Mouse (Mus musculus): ENCODE results near the gene Fntb.

The Fntb gene

DNA sequence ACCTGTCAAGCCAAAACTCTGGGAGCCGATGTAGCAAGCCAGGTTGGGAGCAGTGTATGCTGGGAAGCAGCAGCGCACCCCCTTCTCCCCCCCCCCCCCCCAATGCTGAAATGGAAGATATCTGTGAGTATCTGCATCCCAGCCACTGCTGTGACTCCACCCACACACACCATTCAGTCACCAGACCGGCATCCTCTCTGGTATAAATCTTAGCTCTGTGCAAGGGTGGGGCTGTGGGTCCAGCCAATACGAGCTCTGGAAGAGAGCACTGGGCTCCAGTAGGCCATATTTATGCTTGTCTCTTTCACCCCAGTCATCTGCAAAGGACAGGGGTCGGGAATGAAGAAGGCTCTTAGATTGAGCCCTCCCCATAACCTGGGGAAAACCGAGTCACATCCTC, 155.0 kb downstream of the Fntb start:
- DNase-seq (ENCODE audit: low read depth, low spot score) = no peak

DNA sequence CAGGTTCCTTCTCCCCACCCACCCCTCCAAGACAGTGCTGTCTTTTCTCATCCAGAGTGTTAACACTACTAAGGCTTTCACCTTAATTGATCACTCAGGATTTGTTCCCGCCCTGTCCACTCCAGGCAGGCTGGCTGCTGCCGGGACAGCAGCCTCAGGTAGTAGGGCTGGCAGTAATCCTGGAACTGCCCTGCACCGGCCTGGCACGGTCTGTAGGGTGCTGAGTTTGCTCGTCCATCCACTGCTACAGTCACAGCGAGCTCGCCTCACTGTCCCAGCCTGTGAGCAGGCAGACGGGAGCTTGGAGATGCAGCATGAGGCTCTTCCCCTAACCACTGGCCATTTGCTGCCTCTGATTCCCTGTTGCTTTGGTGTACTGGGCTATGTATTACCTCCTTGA, 155.6 kb downstream of the Fntb start:
- DNase-seq (ENCODE audit: low read depth, low spot score) = no peak

DNA sequence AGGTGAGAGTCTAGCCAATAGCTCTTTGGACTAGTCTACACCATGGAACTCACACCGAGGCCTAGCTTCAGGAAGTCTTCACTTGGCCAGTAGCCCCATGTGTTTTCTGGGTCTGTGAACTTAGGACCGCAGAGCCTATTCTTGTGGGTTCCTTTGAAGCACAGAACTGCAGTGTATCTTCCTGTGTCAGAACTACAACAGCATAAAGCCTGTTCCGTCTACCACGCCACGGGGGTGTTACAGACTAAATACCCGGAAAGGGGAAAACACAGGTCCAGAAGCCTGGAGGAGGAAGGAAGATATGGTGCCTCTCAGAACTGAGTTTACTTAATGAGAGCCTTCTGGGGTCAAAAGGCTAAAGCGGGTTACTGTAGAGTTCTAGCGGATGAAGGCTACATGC, 157.7 kb downstream of the Fntb start:
- DNase-seq (ENCODE audit: low read depth, low spot score) = no peak

DNA sequence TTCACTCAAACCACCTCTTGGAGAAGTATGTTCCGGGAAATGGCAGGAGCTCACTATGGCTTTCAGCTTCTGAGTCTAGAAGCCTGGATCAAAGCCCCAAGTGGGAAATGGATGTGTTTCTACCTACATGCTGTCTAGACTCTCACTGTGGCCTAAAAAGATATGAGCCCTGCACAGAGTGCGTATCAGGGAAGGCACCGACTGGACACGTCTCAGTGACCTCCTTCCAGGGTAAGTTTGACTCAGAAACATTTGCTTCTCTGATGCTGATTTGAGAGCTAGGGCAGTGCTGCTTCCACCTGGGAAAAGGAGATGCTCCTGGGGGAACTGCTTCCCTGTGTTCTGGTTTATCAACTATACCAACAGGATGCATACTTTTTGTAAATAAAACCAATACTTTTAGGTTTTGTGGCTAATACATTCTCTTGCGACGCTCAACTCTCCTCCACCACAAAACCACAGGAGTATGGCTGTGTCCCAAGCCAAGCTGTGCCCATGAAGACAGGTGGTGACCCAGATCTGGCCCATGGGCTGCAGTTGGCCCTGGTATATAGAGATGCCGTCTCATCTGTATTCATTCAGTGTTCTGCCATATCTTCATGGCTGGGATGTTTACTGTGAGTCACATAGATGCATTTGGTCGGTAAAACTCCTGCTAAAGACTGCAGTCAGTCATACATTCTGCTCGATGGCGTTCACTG, 159.7 kb downstream of the Fntb start:
- DNase-seq (ENCODE audit: low read depth, low spot score) = no peak

DNA sequence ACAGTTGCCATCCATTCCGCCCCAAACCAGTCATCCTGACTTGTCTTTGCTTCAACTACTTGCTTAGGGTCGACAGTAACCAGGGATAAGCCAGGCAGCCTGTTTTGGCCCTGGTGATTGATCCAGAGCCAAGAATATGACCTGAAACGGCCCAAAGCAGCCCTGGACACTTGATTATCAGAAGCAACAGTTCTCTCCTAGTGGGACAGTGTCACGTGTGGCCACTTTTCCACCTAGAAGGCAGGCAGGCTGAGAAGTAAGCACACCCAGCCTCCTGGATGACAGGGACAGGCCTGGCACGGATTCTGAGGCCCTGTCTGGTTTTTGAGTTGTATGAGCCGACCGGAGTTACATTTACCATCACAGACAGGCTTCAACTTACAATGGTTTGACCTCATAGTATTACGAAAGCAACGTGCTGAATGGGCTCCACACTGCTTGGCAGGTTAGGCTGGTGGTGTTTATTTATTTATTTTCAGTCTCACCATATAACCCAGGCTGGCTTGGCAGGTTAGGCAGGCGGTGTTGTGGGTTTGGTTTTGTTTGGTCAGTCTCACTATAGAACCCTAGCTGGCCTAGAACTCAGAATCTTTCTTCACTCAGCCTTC, 161.1 kb downstream of the Fntb start:
- no peak for DNase-seq (ENCODE audit: low read depth, low spot score)

DNA sequence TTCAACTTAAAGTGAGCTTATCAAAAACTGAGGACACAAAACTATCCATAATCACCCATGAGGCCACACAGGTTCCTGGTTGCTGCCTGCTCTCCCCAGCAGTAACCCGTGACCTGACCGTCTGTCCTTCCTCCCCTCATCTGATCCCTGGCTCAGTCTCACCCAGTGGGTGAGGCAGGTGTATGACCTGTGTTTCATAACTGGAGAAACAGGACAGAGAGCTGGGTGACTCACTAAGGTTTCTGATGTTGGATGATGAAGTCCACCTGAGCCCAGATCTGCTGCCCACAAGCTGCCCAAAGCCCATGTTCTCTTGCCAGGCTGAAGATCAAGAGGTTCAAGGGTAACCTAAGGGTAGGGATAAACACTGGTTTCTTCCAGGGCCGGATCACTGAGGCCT, 161.6 kb downstream of the Fntb start:
- no peak for DNase-seq (ENCODE audit: low read depth, low spot score)

DNA sequence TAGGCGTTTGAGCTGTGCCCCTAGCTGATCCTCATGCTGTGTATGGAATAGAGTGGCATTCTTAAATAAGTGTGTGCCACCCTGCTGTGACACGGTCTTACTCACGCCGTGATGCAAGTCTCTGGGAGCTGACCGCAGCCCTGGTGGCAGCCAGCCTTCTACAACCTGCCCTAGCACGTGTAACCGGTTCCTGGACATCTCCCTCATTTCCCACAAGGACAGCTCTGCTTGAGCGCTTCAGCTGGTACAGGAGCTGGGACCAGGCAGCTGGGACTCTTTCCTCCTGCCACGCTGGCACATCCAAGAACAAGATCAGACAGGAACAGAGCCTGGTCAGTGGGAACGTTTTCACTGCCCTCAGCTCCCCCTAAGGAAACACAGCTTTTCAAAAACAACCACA, 162.2 kb downstream of the Fntb start:
- DNase-seq (ENCODE audit: low read depth, low spot score) = no peak

DNA sequence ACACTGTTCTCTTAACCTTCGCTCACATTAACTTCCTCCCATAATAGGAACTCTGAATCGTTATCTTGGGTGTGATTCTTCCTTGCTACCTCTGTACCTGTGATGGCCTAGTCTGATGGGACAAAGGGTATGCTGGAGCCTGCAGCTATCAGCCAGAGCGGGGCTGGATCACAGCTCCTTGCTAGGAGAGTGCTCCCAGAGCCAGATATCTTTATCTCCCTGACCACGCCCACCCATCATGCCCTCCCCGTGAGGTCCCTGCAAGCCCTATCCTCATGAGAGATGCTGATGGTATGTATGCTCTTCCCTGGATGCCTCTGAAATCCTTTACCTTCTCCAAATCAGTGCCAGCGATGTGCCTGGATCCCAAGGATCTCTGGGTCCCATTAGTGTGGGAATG, 164.8 kb downstream of the Fntb start:
- DNase-seq (ENCODE audit: low read depth, low spot score) = no peak

DNA sequence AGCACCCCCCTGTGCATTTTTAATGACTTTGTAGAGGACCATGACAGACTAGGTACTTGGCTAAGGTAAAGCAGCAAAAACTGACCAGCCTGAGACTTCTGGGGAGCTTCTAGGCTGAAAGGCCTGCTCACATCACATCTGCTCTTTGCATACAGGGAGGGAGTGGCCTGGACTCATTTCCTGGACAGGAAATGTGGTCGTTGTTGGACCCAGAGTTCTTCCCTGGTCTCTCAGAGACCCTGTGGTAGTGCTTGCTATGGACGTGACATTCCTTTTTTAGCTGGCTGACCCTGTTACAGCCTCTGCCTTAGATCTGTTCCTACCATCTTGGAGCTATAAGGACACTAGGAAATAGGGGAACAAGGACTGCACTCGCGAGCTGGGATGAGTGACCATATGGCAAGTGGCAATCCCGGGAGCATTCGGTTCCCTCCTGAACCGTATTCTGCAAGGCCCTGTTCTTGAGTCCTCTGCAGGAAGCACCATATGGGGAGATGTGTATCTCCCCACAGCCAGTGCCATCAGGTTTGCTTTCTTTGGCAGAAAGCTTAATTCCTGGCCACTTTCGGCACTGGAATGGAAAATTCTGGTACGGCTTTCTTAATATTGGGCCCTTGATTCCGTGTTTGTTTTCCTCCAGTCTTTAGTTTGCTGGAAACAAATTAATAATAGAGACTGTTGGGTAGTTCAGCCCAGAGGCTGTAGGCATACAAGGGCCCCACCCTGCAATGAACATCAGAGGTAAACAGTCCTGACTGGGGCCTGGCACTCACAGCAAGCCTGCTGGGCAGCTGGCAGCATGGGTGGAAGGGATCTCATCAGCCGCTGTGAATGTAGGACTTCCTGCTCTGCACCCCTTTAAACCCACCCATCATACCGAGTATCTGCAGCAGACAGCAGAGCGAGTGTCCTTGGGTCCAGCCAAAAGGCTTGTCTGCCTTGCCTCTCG, 166.6 kb downstream of the Fntb start:
- no peak for DNase-seq (ENCODE audit: low read depth, low spot score)

DNA sequence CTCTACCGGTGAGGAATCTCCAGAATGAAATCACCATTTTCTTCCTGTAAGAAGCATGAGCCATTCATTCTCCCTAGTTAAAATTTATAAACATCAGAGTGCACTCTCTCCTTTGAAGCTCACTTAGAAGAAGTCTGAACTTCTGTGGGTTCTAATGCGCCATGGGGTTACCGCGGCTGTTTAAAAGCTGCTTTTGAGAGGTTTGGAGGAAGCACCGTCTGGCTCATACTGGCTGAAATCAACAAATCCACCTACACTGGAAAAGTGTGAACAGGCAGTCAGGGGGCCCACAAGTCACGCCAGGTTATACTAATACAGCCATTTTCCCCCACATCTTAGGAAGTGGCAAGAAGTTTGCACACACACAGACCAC, 167.3 kb downstream of the Fntb start:
- DNase-seq (ENCODE audit: low read depth, low spot score) = no peak

DNA sequence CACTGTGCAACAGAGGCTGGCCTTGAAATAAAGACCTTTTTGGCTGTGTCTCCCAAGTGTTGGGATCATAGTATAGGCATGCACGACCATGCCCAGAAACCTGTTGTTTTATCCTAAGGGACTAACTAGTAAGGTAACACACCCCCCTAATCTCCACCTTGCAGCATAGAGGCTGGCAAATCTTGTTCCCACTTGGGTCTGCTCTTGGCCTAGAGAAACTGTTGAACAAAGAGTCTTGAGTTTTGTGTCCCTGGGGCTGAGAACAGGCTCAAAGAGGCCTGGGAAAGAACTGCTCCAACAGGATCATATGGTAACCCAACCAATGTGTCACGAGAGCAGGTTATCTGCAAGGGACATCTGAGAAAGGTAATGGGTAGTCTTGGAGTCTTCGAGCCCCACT, 169.0 kb downstream of the Fntb start:
- DNase-seq (ENCODE audit: low read depth, low spot score) = no peak

DNA sequence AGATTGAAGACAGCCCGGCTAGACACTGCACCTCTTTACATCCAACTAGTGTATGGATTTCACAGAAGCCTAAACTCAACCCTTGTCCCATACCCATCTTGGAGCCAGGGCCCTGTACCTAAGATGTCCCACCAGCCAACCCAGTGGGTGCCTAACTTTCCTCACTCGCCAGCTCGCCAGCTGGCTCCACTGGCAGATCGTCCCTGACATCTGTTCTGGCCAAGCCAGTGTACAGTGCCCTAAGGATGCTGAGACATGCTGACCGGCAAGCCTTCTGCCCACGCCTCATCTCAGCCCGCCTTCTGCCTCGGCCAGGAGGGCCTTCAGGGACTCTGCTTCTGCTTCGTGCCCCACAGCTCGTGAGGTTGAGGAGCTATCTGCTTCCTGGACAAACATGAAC, 170.8 kb downstream of the Fntb start:
- no peak for DNase-seq (ENCODE audit: low read depth, low spot score)

DNA sequence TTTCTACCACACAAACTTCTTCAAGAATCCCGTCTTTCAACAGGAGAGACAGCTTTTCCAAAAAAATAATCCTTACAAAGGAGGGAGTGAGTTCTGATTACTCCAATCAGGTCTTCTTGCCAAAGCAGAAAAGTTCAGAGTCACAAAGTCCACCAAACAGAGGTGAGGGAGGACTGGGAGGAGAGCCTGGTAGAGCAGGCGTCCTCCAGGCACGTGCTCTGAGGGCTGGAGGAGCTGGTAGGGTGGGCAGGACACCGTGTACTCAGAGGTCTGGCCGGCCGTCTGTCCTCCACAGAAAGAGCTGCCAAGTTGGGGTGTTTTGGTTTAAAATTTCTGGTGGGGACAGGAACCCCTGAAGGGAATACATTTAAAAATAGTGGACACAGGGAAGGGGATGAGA, 172.6 kb downstream of the Fntb start:
- no peak for DNase-seq (ENCODE audit: low read depth, low spot score)

DNA sequence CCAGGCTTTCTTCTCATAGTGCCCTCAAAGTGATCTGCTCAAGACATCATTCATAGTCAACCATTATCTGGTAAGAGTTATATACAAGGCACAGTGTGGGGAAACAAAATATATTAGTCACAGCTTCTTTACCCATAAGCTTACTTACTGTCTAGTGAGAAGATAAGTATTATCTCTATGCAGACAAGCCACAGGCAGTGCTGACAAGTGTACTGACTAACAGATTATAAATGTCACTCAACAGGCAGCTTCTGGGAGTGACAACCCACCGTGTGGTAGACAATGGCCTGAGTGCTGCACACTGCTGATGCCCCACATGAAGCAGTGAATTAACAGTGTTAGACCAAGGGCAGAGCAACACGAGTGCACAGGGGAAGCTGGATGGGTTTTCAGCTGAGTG, 176.1 kb downstream of the Fntb start:
- DNase-seq (ENCODE audit: low read depth, low spot score) = no peak

DNA sequence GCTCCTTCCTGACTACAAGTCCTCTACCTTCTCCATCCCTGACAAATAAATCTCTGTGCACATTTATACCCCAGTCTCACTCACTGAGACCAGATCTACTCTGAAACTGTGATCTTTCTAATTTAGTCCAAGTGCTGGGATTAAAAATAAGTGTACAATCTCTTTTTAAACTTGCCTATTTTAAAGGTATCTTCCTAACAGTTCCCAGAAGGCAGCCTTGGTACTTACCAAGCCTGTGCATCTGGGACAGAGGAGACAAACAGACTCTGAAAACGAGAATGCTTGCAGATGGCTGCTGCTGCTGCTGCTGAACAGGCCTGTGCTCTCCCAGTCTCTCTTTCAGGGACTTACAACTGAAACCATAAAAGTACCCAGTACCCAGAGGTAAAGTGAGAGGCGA, 177.1 kb downstream of the Fntb start:
- DNase-seq (ENCODE audit: low read depth, low spot score) = peak; percentile 39

DNA sequence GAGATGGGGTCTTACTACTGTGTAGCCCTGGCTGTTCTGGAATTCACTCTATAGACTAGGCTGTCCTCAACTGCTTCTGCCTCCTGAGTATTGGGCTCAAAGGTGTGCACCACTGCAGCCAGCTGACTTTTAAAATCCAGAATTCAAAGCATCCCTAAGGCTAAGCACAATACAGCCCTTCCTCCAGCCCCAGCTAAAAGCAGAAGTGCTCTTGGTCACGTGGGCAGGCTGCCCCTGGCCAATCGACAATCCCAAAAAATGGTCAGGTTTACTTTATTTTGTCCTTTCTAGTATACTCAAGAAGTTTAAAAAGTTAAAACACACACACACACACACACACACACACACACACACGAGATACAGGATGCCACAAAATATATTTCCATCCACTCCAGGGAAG, 177.7 kb downstream of the Fntb start:
- no peak for DNase-seq (ENCODE audit: low read depth, low spot score)

DNA sequence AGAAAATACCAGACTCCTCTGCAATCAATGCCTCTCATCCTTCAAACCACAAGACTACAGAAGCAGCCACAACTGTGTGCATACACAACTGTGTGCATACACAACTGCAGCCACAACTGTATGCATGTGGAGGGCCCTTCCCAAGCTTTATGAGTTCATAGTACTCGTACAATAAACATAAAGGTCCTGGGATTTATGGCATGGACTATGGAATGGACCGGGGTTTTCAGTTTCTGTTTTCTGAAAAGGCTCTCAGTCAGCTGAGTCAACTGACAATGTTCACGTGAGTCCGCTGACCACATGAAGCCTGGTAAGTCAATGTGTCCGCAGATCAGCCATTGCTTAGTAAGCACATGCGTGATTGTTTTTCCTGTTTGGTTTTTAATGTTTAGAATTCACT, 178.1 kb downstream of the Fntb start:
- DNase-seq (ENCODE audit: low read depth, low spot score) = no peak

DNA sequence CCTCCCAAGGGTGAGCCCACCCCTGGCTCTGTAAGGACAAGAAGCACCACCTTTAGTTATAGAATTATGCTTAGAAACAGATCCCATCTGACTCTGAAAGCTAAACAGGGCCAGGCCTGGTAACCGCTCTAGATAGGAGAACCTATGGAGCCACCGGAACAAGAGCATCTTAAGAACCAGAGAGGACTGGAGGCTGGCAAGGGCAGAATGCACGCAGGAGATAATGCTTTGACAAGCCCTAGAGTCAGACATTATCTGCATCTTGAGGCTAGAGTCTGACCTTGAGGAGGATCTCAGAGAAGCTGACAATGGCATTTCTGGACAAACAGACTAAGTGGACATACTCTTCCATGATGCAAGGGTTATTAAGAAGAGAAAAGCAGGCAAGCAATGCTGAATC, 182.1 kb downstream of the Fntb start:
- no peak for DNase-seq (ENCODE audit: low read depth, low spot score)

DNA sequence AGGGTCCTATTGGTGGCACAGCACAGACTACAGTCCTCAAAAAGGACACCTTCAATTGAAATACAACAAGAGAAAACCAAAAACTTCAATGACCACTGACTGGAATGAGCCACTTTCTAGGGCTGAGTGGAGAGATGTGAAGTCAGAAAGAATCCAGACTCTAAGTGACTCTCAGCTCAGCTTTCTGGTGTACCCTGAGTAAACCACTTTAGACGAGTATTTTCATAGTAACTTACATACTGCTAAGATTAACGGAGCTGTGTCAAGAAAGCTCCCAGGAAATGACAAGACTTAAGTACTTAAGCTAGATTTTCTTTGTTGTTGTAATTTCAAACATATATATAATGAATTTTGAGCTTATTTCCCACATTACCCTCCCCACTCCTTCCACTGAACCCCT, 182.8 kb downstream of the Fntb start:
- DNase-seq (ENCODE audit: low read depth, low spot score) = no peak

DNA sequence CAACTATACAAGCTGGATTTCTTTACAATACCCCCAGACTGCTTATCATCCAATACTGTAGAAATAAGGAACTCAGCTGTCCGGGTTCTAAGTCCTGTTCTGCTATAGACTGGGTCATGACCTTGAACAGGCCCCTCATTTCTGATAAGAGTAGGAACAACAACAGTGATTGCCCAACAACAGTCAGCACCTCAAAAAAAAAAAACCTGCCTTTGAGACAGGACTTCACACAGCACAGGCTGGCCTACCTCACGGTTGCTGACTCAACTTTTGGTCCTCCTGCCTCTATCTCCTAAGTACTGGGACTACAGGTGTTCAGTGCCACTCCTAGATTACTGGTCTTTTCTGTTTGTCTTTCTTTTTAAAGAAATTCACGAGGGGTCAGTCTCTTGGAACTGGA, 183.4 kb downstream of the Fntb start:
- DNase-seq (ENCODE audit: low read depth, low spot score) = no peak

DNA sequence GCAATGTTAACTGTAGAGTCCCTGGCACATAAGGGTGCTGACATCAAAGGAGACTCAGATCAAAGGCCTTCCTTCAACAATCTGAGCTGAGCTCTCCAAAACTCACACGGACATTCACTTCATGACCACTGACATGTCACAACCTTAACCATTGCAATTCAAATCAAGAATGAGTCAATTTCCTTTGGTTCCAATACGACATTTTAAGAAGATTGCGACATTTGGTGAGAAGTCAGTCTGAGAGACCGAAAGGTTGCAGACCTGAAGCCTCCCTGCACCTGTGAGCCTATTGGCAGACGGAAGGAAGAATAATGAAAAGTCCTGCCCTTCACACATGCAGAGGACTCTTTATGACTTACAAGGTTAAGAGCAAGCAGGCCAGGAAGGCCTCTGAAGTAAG, 184.9 kb downstream of the Fntb start:
- no peak for DNase-seq (ENCODE audit: low read depth, low spot score)

DNA sequence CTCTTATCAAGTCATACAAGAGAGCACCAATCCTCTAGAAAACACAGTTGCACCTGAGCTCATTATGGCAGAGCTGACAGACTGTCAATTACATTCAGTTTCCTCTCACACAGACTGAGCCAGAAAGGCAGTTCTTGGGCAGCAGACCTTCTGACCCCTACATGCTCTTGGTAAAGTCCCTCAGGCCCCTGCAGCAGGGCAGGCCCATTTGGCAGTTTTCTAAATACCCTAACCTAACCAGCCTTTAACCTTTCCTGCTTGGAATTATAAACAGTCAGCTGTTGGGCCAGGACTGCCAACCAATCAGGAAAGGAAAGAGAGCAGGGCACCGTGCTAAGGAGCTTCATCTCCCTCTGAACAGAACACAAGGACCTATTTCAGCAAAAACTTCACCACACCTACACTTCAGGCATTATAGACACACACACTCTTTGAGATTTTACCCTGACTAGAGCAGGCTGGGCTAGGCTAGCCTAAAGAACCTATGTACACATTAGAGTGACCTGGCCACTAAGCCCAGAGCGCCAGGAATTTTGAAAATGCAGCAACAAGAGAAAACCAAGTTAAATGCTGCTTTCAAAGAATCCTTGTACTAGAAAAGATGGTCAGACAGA, 188.5 kb downstream of the Fntb start:
- DNase-seq (ENCODE audit: low read depth, low spot score) = no peak

All from telencephalon, adult 2 months (tissue).